Mouse (Mus musculus) left cerebral cortex, postnatal 10 days (tissue): Measurements from ENCODE around the gene Qrfpr. TPM values are rescaled to one million over a fixed set of nuclear protein-coding genes. Genes with fewer than 3 reads are reported as not detected.

Source experiments
- DNase-seq, 2 experiments: peaks; one replicate each; pipeline ENCODE4 v3.0.0; 2021 to 2022; ENCODE audit warnings: low spot score in 2 of 2, mixed read lengths in 1 of 2; ENCODE audit errors: extremely low spot score in 1 of 2
- intact Hi-C: fragments of 180-260 bp; cut with DNase I; formaldehyde crosslinking; loops from one replicate; pipeline ENCODE4 v1.15.1; 2025
- total RNA-seq, 2 experiments: library from RNA; stranded (reverse); gene quantifications; 2 replicates each; pipeline ENCODE4 v1.2.3; 2021

The Qrfpr gene
- total RNA-seq, 2 experiments from 2014 or later: 2.3 to 3.0 TPM

- DNase-seq: no peak
- intact Hi-C loops: no loop called here
These were observed 51.4 kb downstream of the Qrfpr start for GRCm38 (mm10) chr3:36170670-36171210.

GRCm38 (mm10) chr3:36155268-36155667 lies 66.8 kb downstream of the Qrfpr start:
- no peak for DNase-seq
- intact Hi-C loops: no loop called here

GRCm38 (mm10) chr3:36150934-36151686 lies 71.0 kb downstream of the Qrfpr start, which contains the start of gene D3Ertd254e:
D3Ertd254e (plus strand) TSS chr3:36151017.
- intact Hi-C loops: no loop called here
- DNase-seq: peak; percentile 92 to 94

GRCm38 (mm10) chr3:36150537-36150933 lies 71.6 kb downstream of the Qrfpr start:
- intact Hi-C loops: no loop called here
- no peak for DNase-seq

- intact Hi-C loops: no loop called here
- no peak for DNase-seq
These were observed 83.1 kb downstream of the Qrfpr start for GRCm38 (mm10) chr3:36138996-36139395.

- intact Hi-C loops: no loop called here
These were observed 83.9 kb downstream of the Qrfpr start for GRCm38 (mm10) chr3:36138171-36138660.

GRCm38 (mm10) chr3:36137560-36137959 lies 84.6 kb downstream of the Qrfpr start:
- intact Hi-C loops: no loop called here
- no peak for DNase-seq

More at GRCm38 (mm10) chr3:36138171-36138660, 83.9 kb downstream of the Qrfpr start:
- no peak for DNase-seq

GRCm38 (mm10) chr3:36136152-36136551 lies 86.0 kb downstream of the Qrfpr start:
- intact Hi-C loops: no loop called here

More at GRCm38 (mm10) chr3:36136152-36136551, 86.0 kb downstream of the Qrfpr start:
- no peak for DNase-seq

Other genes starting within 250 kb of the Qrfpr start
- 10 to 100 TPM; 27.2 to 33.1 TPM for gene Mccc1, start 221.6 kb downstream of the Qrfpr start, total RNA-seq
- gene Ccdc144b, start 168.8 kb downstream of the Qrfpr start, total RNA-seq: not detected
- gene Acad9, start 156.3 kb downstream of the Qrfpr start, total RNA-seq: 10 to 100 TPM; 43.0 to 48.4 TPM
- 10 to 100 TPM; 17.2 to 18.4 TPM for gene D3Ertd254e, start 71.3 kb downstream of the Qrfpr start, total RNA-seq